Mouse (Mus musculus) megakaryocyte, adult 5-6 weeks (primary cell): ENCODE measurements around the gene Sephs1. TPM values are rescaled to one million over a fixed set of nuclear protein-coding genes. Genes with fewer than 3 reads are reported as not detected.

Source experiments
- total RNA-seq, 2 experiments: library from RNA; stranded (forward) in 1 of 2; stranded (reverse) in 1 of 2; fragments of 153-499, 151-499 nt in 1 of 2; fragments of 221-1000, 200-1000 nt in 1 of 2; gene quantifications; 2 replicates each; pipeline versions ENCODE4 v1.2.3 to v1.2.4; 2015 to 2017

The Sephs1 gene
- total RNA-seq, 2 experiments from 2014 or later: 25.3 to 31.8 TPM

Other genes starting within 250 kb of the Sephs1 start
- 28.3 and 30.2 TPM in 2 replicates for gene Prpf18, start 229.5 kb upstream of the Sephs1 start, total RNA-seq (2015)
- 76.6 and 88.7 TPM in 2 replicates for gene Prpf18, start 229.5 kb upstream of the Sephs1 start, total RNA-seq (2017)
- gene Bend7, start 163.7 kb upstream of the Sephs1 start, total RNA-seq (2015): not detected in 2 replicates
- gene Bend7, start 163.7 kb upstream of the Sephs1 start, total RNA-seq (2017): not detected in 2 replicates
- 94.4 and 104 TPM in 2 replicates for gene Phyh, start 37.5 kb downstream of the Sephs1 start, total RNA-seq (2015)
- gene Phyh, start 37.5 kb downstream of the Sephs1 start, total RNA-seq (2017): 48.1 and 59.6 TPM in 2 replicates
- gene Ucma, start 94.6 kb downstream of the Sephs1 start, total RNA-seq (2015): not detected in 2 replicates
- not detected in 2 replicates for gene Ucma, start 94.6 kb downstream of the Sephs1 start, total RNA-seq (2017)
- 41.3 and 46.0 TPM in 2 replicates for gene Mcm10, start 131.2 kb downstream of the Sephs1 start, total RNA-seq (2015)
- 63.7 and 64.7 TPM in 2 replicates for gene Mcm10, start 131.2 kb downstream of the Sephs1 start, total RNA-seq (2017)
- 4.1 and 7.0 TPM in 2 replicates for gene Optn, start 182.5 kb downstream of the Sephs1 start, total RNA-seq (2015)
- 9.1 and 14.3 TPM in 2 replicates for gene Optn, start 182.5 kb downstream of the Sephs1 start, total RNA-seq (2017)